Mouse (Mus musculus) cerebellum, postnatal 14 days (tissue): ENCODE measurements around the gene Acd.

ENCODE experiments used
- DNase-seq, 2 experiments: peaks; one replicate each; pipeline ENCODE4 v3.0.0; 2021; ENCODE audit warnings: mixed read lengths in 2 of 2

Gene Acd

GRCm38 (mm10) chr8:105700566-105700965, 336 bp downstream of the Acd start:
- DNase-seq: peak in 1 of 2 experiments; percentile 77

GRCm38 (mm10) chr8:105699488-105700215, 1.2 kb downstream of the Acd start:
- no peak for DNase-seq

GRCm38 (mm10) chr8:105698734-105699133, 2.2 kb downstream of the Acd start:
- peak in 1 of 2 experiments; percentile 55 for DNase-seq

- peak in 1 of 2 experiments; percentile 27 for DNase-seq
These were observed 3.6 kb downstream of the Acd start for GRCm38 (mm10) chr8:105697196-105697780.

- peak in 1 of 2 experiments; percentile 37 for DNase-seq
These were observed 5.7 kb downstream of the Acd start for GRCm38 (mm10) chr8:105695080-105695780.

GRCm38 (mm10) chr8:105694051-105694799, 6.7 kb downstream of the Acd start:
- peak; percentile 83 to 88 for DNase-seq

- DNase-seq: peak; percentile 94
These were observed 7.3 kb downstream of the Acd start for GRCm38 (mm10) chr8:105693648-105694047.

- DNase-seq: no peak
These were observed 8.3 kb downstream of the Acd start for GRCm38 (mm10) chr8:105692449-105693182.

GRCm38 (mm10) chr8:105690978-105691377, 9.9 kb downstream of the Acd start:
- DNase-seq: no peak

GRCm38 (mm10) chr8:105689983-105690360, 10.9 kb downstream of the Acd start:
- DNase-seq: no peak

GRCm38 (mm10) chr8:105689256-105689982, 11.5 kb downstream of the Acd start:
- no peak for DNase-seq

GRCm38 (mm10) chr8:105688242-105688752, 12.6 kb downstream of the Acd start:
- DNase-seq: no peak

GRCm38 (mm10) chr8:105687512-105687911, 13.4 kb downstream of the Acd start:
- no peak for DNase-seq

- no peak for DNase-seq
These were observed 14.4 kb downstream of the Acd start for GRCm38 (mm10) chr8:105686551-105686950.

- DNase-seq: peak in 1 of 2 experiments; percentile 79
These were observed 15.1 kb downstream of the Acd start, which contains the start of gene Carmil2 for GRCm38 (mm10) chr8:105685796-105686308. TSS of gene Carmil2 (plus strand) at chr8:105686274.

GRCm38 (mm10) chr8:105685325-105685724, 15.6 kb downstream of the Acd start:
- DNase-seq: no peak

- no peak for DNase-seq
These were observed 23.0 kb downstream of the Acd start for GRCm38 (mm10) chr8:105677891-105678290.

- peak; percentile 34 to 44 for DNase-seq
These were observed 39.7 kb downstream of the Acd start for GRCm38 (mm10) chr8:105661167-105661566.

GRCm38 (mm10) chr8:105657641-105658040, 43.3 kb downstream of the Acd start:
- no peak for DNase-seq

- DNase-seq: peak in 1 of 2 experiments; percentile 10
These were observed 52.0 kb downstream of the Acd start for GRCm38 (mm10) chr8:105648929-105649328.
